Mouse (Mus musculus) hindbrain, embryonic 11.5 days (tissue): ENCODE measurements at regions not wholly inside any gene's neighbourhood (a gene's known extent, or its start where the extent isn't known, plus 50 kb on each side); places are given as distances from the start of the nearest gene placed in this dataset.
"Not testable (repeated sequence)": the region's sequence is repeated elsewhere in the genome, so short reads cannot be mapped to it uniquely, and the experiment has no call there.

Experiments used
- ATAC-seq: fragments of 200-750 bp; cut with Nextera tagmentation; 2 replicates; pipeline ENCODE4 v1.8.0; 2017; ENCODE audit warnings: mild to moderate bottlenecking, moderate TSS enrichment, moderate library complexity; ENCODE audit not compliant: low FRiP score
- DNase-seq: peaks from one replicate; pipeline ENCODE4 v3.0.0-alpha.2; 2015; ENCODE audit warnings: low spot score
- H3K27ac ChIP-seq: fragments of 300-500 bp; sonication (generic); 2 replicates; pipeline ENCODE4 v1.5.1; 2014; ENCODE audit warnings: mild to moderate bottlenecking, low read depth, low read length
- H3K27me3 ChIP-seq: fragments of 300-500 bp; sonication (generic); 2 replicates; pipeline ENCODE4 v1.6.1; 2014; ENCODE audit warnings: mild to moderate bottlenecking, low read length, moderate library complexity, mixed read lengths; ENCODE audit not compliant: control insufficient read depth, insufficient read depth
- H3K36me3 ChIP-seq: fragments of 300-500 bp; sonication (generic); 2 replicates; pipeline ENCODE4 v1.6.1; 2014; ENCODE audit warnings: mild to moderate bottlenecking, low read length, moderate library complexity, mixed read lengths; ENCODE audit not compliant: control insufficient read depth, insufficient read depth
- H3K4me1 ChIP-seq: fragments of 300-500 bp; sonication (generic); replicated peaks from 2 replicates; pipeline ENCODE4 v1.6.1; 2014; ENCODE audit warnings: low read length, mixed read lengths; ENCODE audit not compliant: control insufficient read depth, insufficient read depth
- H3K4me2 ChIP-seq: fragments of 300-500 bp; sonication (generic); replicated peaks from 2 replicates; pipeline ENCODE4 v1.6.1; 2014; ENCODE audit warnings: mild to moderate bottlenecking, low read depth, low read length
- H3K4me3 ChIP-seq: fragments of 300-500 bp; sonication (generic); 2 replicates; pipeline ENCODE4 v1.5.1; 2014; ENCODE audit warnings: low read depth, low read length
- H3K9ac ChIP-seq: fragments of 300-500 bp; sonication (generic); 2 replicates; pipeline ENCODE4 v1.6.1; 2014; ENCODE audit warnings: low read depth, low read length
- H3K9me3 ChIP-seq: fragments of 300-500 bp; sonication (generic); 2 replicates; pipeline ENCODE4 v1.6.1; 2016; ENCODE audit warnings: low read length; ENCODE audit not compliant: control insufficient read depth
- WGBS: fragments of 180-500 bp; shearing (Covaris S2); extraction: QIAGEN DNeasy Blood & Tissue Kit; methylation state at CpG from one replicate; pipeline ENCODE4 v1.1.7; 2014; 5-methylcytosine and 5-hydroxymethylcytosine counted together

- peak; percentile 75 for ATAC-seq
- H3K9ac ChIP-seq: no peak overlapping the region
- H3K9me3 ChIP-seq: no peaks in the 10 kb centered on the region
- H3K4me2 ChIP-seq: no peak overlapping the region
- H3K4me1 ChIP-seq: 0 out of 2 replicates have a peak, but pooled peaks cover 3% of the 10 kb centered on the region
- 40% methylated on average over 7 of the region's 7 CpGs for WGBS
- H3K4me3 ChIP-seq: no peak overlapping the region
- peak; percentile 11 for DNase-seq
- 0 out of 2 replicates have a peak overlapping the region, but pooled peaks have one; percentile 42 for H3K27ac ChIP-seq
- H3K36me3 ChIP-seq: no peaks in the 10 kb centered on the region
- no peaks in the 10 kb centered on the region for H3K27me3 ChIP-seq
Observed at GRCm38 (mm10) chr12:27932382-27933140, 590.2 kb upstream of the Sox11 start.

GRCm38 (mm10) chr12:27928366-27928963 is 586.1 kb upstream of the Sox11 start:
- Histone ChIP-seq H3K27me3 (no peaks in the 10 kb centered on the region), H3K36me3 (no peaks in the 10 kb centered on the region), H3K4me2 (no peak overlapping the region), H3K27ac (no peak overlapping the region), H3K4me1 (0 out of 2 replicates have a peak, but pooled peaks cover 3% of the 10 kb centered on the region), H3K9me3 (no peaks in the 10 kb centered on the region), H3K4me3 (no peak overlapping the region), H3K9ac (no peak overlapping the region)
- DNase-seq: peak; percentile 13
- no peak; the same call in 1 of the 2 replicates for ATAC-seq
- WGBS: 53% methylated on average over 11 of the region's 11 CpGs

DNA sequence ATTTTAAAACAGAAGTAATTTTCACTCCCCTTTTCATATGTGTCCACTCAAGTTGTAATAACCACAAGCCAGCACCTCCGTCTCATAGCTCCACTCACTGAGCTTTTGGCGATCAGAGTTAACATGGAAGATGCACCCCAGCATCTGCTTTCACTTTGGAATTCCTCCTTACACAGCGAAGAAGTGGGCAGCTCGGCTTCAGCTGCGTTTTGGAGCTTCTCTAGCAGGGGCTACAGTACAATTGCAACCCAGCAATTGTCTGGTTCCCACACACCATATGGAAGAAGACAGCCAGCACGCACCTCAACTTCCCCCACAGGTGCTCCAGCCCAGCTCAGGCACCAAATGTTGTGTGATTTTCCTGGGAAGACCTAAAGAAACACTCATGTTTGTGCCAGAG is 584.4 kb upstream of the Sox11 start:
- 93% methylated on average over 6 of the region's 6 CpGs for WGBS
- Histone ChIP-seq H3K4me3 (no peak overlapping the region), H3K9me3 (no peaks in the 10 kb centered on the region), H3K4me1 (no peaks in the 10 kb centered on the region), H3K27ac (no peak overlapping the region), H3K4me2 (no peak overlapping the region), H3K27me3 (no peaks in the 10 kb centered on the region), H3K36me3 (no peaks in the 10 kb centered on the region), H3K9ac (no peak overlapping the region)
- DNase-seq (no peak), ATAC-seq (no peak)

- no peak for ATAC-seq
- H3K4me3 ChIP-seq: no peak overlapping the region
- 88% methylated on average over 1 of the region's 1 CpGs for WGBS
- no peaks in the 10 kb centered on the region for H3K9me3 ChIP-seq
- no peaks in the 10 kb centered on the region for H3K27me3 ChIP-seq
- H3K4me1 ChIP-seq: no peaks in the 10 kb centered on the region
- H3K36me3 ChIP-seq: no peaks in the 10 kb centered on the region
- no peak overlapping the region for H3K27ac ChIP-seq
- H3K4me2 ChIP-seq: no peak overlapping the region
- DNase-seq: no peak
- H3K9ac ChIP-seq: no peak overlapping the region
Observed at GRCm38 (mm10) chr12:27920607-27921006, 578.2 kb upstream of the Sox11 start.

DNA sequence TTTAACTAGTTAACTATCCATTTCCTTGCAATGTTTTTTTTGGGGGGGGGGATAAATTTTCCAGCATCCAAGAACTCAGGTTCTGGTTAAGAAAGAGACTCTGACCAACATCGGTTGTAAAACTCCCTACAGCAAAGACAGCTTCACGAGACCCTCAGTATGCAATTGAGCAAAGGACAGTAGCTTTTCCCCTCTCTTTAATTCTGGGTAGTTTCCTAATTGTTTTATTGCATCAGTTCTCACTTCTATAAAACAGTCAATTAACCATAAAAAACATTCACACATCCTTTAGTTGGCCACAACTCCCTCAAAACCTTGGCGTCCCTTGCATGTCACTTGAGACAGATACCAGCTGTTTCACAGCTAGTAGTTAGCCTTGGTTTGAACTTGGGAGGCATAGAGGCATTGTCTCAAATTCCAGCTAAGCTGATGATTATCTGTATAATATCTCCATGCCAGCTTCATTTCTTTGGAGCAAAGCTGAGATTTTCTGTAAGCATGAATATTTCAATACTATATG is 574.1 kb upstream of the Sox11 start:
- DNase-seq: no peak
- no peak overlapping the region for H3K27ac ChIP-seq
- no peaks in the 10 kb centered on the region for H3K27me3 ChIP-seq
- H3K36me3 ChIP-seq: no peaks in the 10 kb centered on the region
- H3K4me2 ChIP-seq: no peak overlapping the region
- H3K9ac ChIP-seq: no peak overlapping the region
- no peak for ATAC-seq
- H3K9me3 ChIP-seq: no peaks in the 10 kb centered on the region
- H3K4me3 ChIP-seq: no peak overlapping the region
- no peaks in the 10 kb centered on the region for H3K4me1 ChIP-seq
- 91% methylated on average over 3 of the region's 3 CpGs for WGBS

GRCm38 (mm10) chr12:27909417-27910100 is 567.2 kb upstream of the Sox11 start:
- Histone ChIP-seq H3K9ac (no peak overlapping the region), H3K36me3 (no peaks in the 10 kb centered on the region), H3K4me1 (no peaks in the 10 kb centered on the region), H3K27ac (no peak overlapping the region), H3K9me3 (no peaks in the 10 kb centered on the region), H3K27me3 (no peaks in the 10 kb centered on the region), H3K4me3 (no peak overlapping the region), H3K4me2 (no peak overlapping the region)
- ATAC-seq (no peak), DNase-seq (no peak)
- WGBS: 82% methylated on average over 5 of the region's 5 CpGs

DNA sequence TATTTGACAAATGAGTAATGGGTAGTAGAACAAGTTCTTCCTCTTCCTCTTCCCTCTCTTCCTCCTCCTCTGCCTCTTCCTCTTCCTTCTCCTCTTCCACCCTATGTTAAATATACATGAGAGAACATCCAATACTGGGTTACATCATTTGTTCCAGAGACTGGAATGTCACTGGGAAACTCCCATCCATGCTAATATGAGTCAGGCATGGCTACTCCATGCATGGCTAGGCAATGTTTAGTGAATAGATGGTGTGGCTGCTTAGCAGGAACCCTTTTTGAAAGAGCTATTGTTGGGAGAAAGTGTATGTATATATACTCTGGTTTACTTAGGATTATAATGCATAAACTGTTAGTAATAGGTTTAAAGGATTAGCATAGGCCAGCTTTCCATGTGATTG is 554.3 kb upstream of the Sox11 start:
- not testable (repeated sequence) for H3K27me3 ChIP-seq, H3K9ac ChIP-seq, H3K27ac ChIP-seq, H3K4me1 ChIP-seq, H3K36me3 ChIP-seq, H3K4me3 ChIP-seq, H3K4me2 ChIP-seq, DNase-seq, H3K9me3 ChIP-seq, ATAC-seq

DNA sequence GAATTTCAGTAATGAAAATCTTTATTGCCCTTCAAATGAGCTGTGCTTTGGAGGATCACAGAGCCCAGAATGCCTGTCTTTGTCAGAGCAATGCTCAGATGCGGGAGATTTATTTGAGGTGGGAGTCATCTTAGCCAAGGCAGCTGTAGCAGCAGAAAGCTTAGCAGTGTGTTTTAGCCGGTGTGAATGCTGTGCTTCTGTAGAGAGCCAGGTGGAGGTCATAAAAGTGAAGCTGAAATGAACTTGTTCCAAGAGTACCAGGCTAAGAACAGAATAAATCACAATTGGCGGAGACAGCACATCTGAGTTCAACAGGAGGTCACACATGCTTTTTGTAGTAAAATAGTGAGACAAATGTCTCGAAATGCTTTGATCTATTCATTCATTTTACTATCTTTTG is 539.3 kb upstream of the Sox11 start:
- Histone ChIP-seq H3K4me2 (no peak overlapping the region), H3K4me3 (no peak overlapping the region), H3K27me3 (no peaks in the 10 kb centered on the region), H3K9me3 (no peaks in the 10 kb centered on the region), H3K9ac (no peak overlapping the region), H3K36me3 (no peaks in the 10 kb centered on the region), H3K4me1 (no peaks in the 10 kb centered on the region), H3K27ac (no peak overlapping the region)
- no peak for ATAC-seq
- 78% methylated on average over 4 of the region's 4 CpGs for WGBS
- no peak for DNase-seq
